Mouse (Mus musculus) lung, adult 2 months (tissue): ENCODE results near the gene Tmem150c.

ENCODE experiments used
- CTCF ChIP-seq: fragments of 200-500 bp; IDR thresholded peaks from 2 replicates; pipeline ENCODE4 v1.5.1; 2011; ENCODE audit warnings: mild to moderate bottlenecking, low read length, control low read depth; ENCODE audit not compliant: insufficient read depth
- POLR2A ChIP-seq: fragments of 200-500 bp; IDR thresholded peaks from 2 replicates; pipeline ENCODE4 v1.6.1; 2011; ENCODE audit warnings: low read depth, mild to moderate bottlenecking, control low read depth, low read length, borderline replicate concordance; ENCODE audit errors: extremely low read depth

DNA sequence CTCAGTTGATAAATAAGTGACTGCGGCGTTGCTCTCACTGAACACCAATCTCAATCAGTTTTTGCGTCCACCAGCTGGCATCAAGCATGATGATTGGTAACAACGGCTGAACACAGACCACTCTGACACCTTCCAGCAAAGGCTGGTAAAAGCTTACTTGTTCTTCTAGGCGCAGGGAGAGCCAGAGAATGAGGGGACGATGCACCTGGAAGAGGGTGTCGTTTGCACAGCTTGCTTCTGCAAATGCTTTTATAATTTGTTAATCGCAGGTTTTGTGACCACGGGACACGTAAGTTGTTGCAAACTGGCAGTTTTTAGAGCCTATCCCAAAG lies 68.4 kb downstream of the Tmem150c start:
- TF ChIP-seq CTCF (no peak), POLR2A (no peak)
